Mouse (Mus musculus) C2C12 (cell line): ENCODE measurements around the gene CN725425.

ENCODE experiments used
- CEBPB ChIP-seq: IDR thresholded peaks from one replicate; pipeline ENCODE4 v1.6.1; 2011; ENCODE audit warnings: low read depth, mild to moderate bottlenecking, control low read depth, moderate library complexity
- CTCF ChIP-seq: IDR thresholded peaks from one replicate; pipeline ENCODE4 v1.5.1; 2011; ENCODE audit not compliant: control insufficient read depth, insufficient read depth, insufficient read length
- FOSL1 ChIP-seq: IDR thresholded peaks from one replicate; pipeline ENCODE4 v1.8.0; 2011; ENCODE audit warnings: mild to moderate bottlenecking, low read length; ENCODE audit not compliant: poor library complexity, insufficient read depth, severe bottlenecking
- MAX ChIP-seq: IDR thresholded peaks from one replicate; pipeline ENCODE4 v1.6.1; 2011; ENCODE audit warnings: mild to moderate bottlenecking, control low read depth
- MYOD1 ChIP-seq: IDR thresholded peaks from one replicate; pipeline ENCODE4 v1.6.1; 2011; ENCODE audit warnings: low read depth; ENCODE audit not compliant: control insufficient read depth, insufficient read length
- MYOG ChIP-seq: IDR thresholded peaks from one replicate; pipeline ENCODE4 v1.6.1; 2011; ENCODE audit not compliant: control insufficient read depth, insufficient read length; ENCODE audit errors: extremely low read depth
- USF1 ChIP-seq: IDR thresholded peaks from one replicate; pipeline ENCODE4 v1.6.1; 2011; ENCODE audit warnings: low read depth, mild to moderate bottlenecking, control low read depth, moderate library complexity

GRCm38 (mm10) chr15:91299319-91299835 is 100.1 kb downstream of the CN725425 start:
- TF ChIP-seq CTCF, result no peak
- TF ChIP-seq FOSL1, result no peak
- no peak for TF ChIP-seq CEBPB
- no peak for TF ChIP-seq MYOD1
- no peak for TF ChIP-seq USF1
- TF ChIP-seq MYOG, result no peak
- no peak for TF ChIP-seq MAX
